Mouse (Mus musculus): ENCODE results near the gene Sp2. TPM values are rescaled to one million over a fixed set of nuclear protein-coding genes. Genes with fewer than 3 reads are reported as not detected.

Gene Sp2
- polyA plus RNA-seq (2014; fragmentation: Illumina TruSeq; extraction: RNeasy Lipid Tissue Mini Kit (QIAGEN cat#74804); ENCODE audit: low read depth, low replicate concordance) = 4.1 TPM

GRCm38 (mm10) chr11:96982859-96983258 lies at the start of gene Sp2:
TSS of gene Sp2 (minus strand) at chr11:96982959.

GRCm38 (mm10) chr11:97029686-97030417 lies 47.1 kb upstream of the Sp2 start, which contains the start of gene Scrn2:
TSS of gene Scrn2 (plus strand) at chr11:97029938.

GRCm38 (mm10) chr11:97013121-97013670 lies 30.4 kb upstream of the Sp2 start, which contains the start of gene Sp6:
TSS of gene Sp6 (plus strand) at chr11:97013394.

GRCm38 (mm10) chr11:96943746-96944304 lies 38.9 kb downstream of the Sp2 start, which contains the start of gene Pnpo:
TSS of gene Pnpo (minus strand) at chr11:96943986.

GRCm38 (mm10) chr11:96928088-96928487 lies 54.7 kb downstream of the Sp2 start, which contains the start of gene Prr15l:
TSS of gene Prr15l (plus strand) at chr11:96928104.

GRCm38 (mm10) chr11:96916044-96916884 lies 66.5 kb downstream of the Sp2 start, which contains the start of gene Cdk5rap3:
TSS of gene Cdk5rap3 (minus strand) at chr11:96916496.

Other genes starting within 250 kb of the Sp2 start
- 5.7 TPM for gene Snx11, start 205.4 kb downstream of the Sp2 start, polyA plus RNA-seq (2014; fragmentation: Illumina TruSeq; extraction: RNeasy Lipid Tissue Mini Kit (QIAGEN cat#74804); ENCODE audit: low read depth, low replicate concordance)
- gene Cbx1, start 193.8 kb downstream of the Sp2 start, polyA plus RNA-seq (2014; fragmentation: Illumina TruSeq; extraction: RNeasy Lipid Tissue Mini Kit (QIAGEN cat#74804); ENCODE audit: low read depth, low replicate concordance) = 66.1 TPM
- 24.3 TPM for gene Nfe2l1, start 153.0 kb downstream of the Sp2 start, polyA plus RNA-seq (2014; fragmentation: Illumina TruSeq; extraction: RNeasy Lipid Tissue Mini Kit (QIAGEN cat#74804); ENCODE audit: low read depth, low replicate concordance)
- gene Copz2, start 133.1 kb downstream of the Sp2 start, polyA plus RNA-seq (2014; fragmentation: Illumina TruSeq; extraction: RNeasy Lipid Tissue Mini Kit (QIAGEN cat#74804); ENCODE audit: low read depth, low replicate concordance) = 4.2 TPM
- 41.9 TPM for gene Cdk5rap3, start 66.5 kb downstream of the Sp2 start, polyA plus RNA-seq (2014; fragmentation: Illumina TruSeq; extraction: RNeasy Lipid Tissue Mini Kit (QIAGEN cat#74804); ENCODE audit: low read depth, low replicate concordance)
- gene Prr15l, start 54.9 kb downstream of the Sp2 start, polyA plus RNA-seq (2014; fragmentation: Illumina TruSeq; extraction: RNeasy Lipid Tissue Mini Kit (QIAGEN cat#74804); ENCODE audit: low read depth, low replicate concordance) = 0.52 TPM
- 0.91 TPM for gene Pnpo, start 39.0 kb downstream of the Sp2 start, polyA plus RNA-seq (2014; fragmentation: Illumina TruSeq; extraction: RNeasy Lipid Tissue Mini Kit (QIAGEN cat#74804); ENCODE audit: low read depth, low replicate concordance)
- 0.07 TPM for gene Sp6, start 30.4 kb upstream of the Sp2 start, polyA plus RNA-seq (2014; fragmentation: Illumina TruSeq; extraction: RNeasy Lipid Tissue Mini Kit (QIAGEN cat#74804); ENCODE audit: low read depth, low replicate concordance)
- gene Scrn2, start 47.0 kb upstream of the Sp2 start, polyA plus RNA-seq (2014; fragmentation: Illumina TruSeq; extraction: RNeasy Lipid Tissue Mini Kit (QIAGEN cat#74804); ENCODE audit: low read depth, low replicate concordance) = not detected
- 311 TPM for gene Lrrc46, start 58.4 kb upstream of the Sp2 start, polyA plus RNA-seq (2014; fragmentation: Illumina TruSeq; extraction: RNeasy Lipid Tissue Mini Kit (QIAGEN cat#74804); ENCODE audit: low read depth, low replicate concordance)
- gene Mrpl10, start 58.6 kb upstream of the Sp2 start, polyA plus RNA-seq (2014; fragmentation: Illumina TruSeq; extraction: RNeasy Lipid Tissue Mini Kit (QIAGEN cat#74804); ENCODE audit: low read depth, low replicate concordance) = 8.1 TPM
- gene Osbpl7, start 67.7 kb upstream of the Sp2 start, polyA plus RNA-seq (2014; fragmentation: Illumina TruSeq; extraction: RNeasy Lipid Tissue Mini Kit (QIAGEN cat#74804); ENCODE audit: low read depth, low replicate concordance) = 0.88 TPM
- not detected for gene Tbx21, start 132.4 kb upstream of the Sp2 start, polyA plus RNA-seq (2014; fragmentation: Illumina TruSeq; extraction: RNeasy Lipid Tissue Mini Kit (QIAGEN cat#74804); ENCODE audit: low read depth, low replicate concordance)
- not detected for gene Tbkbp1, start 168.5 kb upstream of the Sp2 start, polyA plus RNA-seq (2014; fragmentation: Illumina TruSeq; extraction: RNeasy Lipid Tissue Mini Kit (QIAGEN cat#74804); ENCODE audit: low read depth, low replicate concordance)
- 110 TPM for gene Kpnb1, start 204.9 kb upstream of the Sp2 start, polyA plus RNA-seq (2014; fragmentation: Illumina TruSeq; extraction: RNeasy Lipid Tissue Mini Kit (QIAGEN cat#74804); ENCODE audit: low read depth, low replicate concordance)